Mouse (Mus musculus): ENCODE measurements around the gene Inmt. TPM values are rescaled to one million over a fixed set of nuclear protein-coding genes. Genes with fewer than 3 reads are reported as not detected.

Gene Inmt
- polyA plus RNA-seq, 1 experiment = 3.5 TPM

DNA sequence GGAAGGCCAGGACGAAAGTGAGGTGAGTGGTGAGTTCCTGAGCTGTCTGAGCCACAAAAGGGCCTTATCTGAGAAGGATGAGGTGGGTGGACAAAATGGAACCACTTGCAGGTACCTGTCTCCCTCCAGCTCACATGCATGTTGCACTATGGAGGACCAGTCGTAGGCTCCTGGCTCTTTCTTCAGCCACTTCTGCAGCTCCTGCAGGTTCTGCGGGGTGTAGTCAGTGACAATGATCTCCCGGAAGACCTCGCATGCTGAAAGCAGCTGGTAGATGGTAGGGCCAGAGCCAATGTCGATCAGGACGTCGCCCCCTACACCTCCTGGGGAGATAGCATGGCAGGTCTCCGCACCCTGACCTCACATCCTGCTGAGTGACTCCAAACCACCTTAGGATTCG is 1.7 kb downstream of the Inmt start:
- H3K4me3 ChIP-seq (ENCODE audit: insufficient read depth, low read length) = no peak overlapping the region
- no peak for TF ChIP-seq POLR2A (IDR thresholded peaks at IDR 0.05; ENCODE audit: extremely low read depth, insufficient read depth, low read length)
- no peak for TF ChIP-seq CTCF (IDR thresholded peaks at IDR 0.05; ENCODE audit: extremely low read depth, insufficient read depth, low read length)
- H3K27ac ChIP-seq (ENCODE audit: insufficient read depth, low read length) = no peak overlapping the region
- H3K4me1 ChIP-seq (ENCODE audit: control insufficient read depth, insufficient read depth, low read length) = no peaks in the 10 kb centered on the region

DNA sequence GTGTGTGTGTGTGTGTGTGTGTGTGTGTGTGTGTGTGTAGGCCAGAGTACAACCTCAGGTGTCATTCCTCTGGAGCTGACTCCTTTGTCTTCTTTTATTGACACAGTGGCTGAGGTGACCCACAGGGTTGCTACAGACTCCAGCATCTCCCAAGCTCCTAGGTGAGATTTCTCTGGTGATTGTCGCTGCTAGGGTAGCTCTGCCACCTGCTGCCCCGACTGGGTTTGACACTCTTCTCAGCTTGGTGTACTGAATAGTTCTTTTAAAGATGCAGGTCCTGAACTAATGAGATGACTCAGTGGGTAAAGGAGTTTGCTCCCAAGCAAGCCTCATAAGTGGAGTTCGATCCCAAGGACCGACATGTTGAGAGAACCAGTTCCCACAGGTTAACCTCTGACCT is 3.2 kb downstream of the Inmt start:
- H3K4me1 ChIP-seq (ENCODE audit: control insufficient read depth, insufficient read depth, low read length) = no peaks in the 10 kb centered on the region
- H3K27ac ChIP-seq (ENCODE audit: insufficient read depth, low read length) = no peak overlapping the region
- peak; percentile 37 for TF ChIP-seq CTCF (IDR thresholded peaks at IDR 0.05; ENCODE audit: extremely low read depth, insufficient read depth, low read length)
- no peak for TF ChIP-seq POLR2A (IDR thresholded peaks at IDR 0.05; ENCODE audit: extremely low read depth, insufficient read depth, low read length)
- no peak overlapping the region for H3K4me3 ChIP-seq (ENCODE audit: insufficient read depth, low read length)

DNA sequence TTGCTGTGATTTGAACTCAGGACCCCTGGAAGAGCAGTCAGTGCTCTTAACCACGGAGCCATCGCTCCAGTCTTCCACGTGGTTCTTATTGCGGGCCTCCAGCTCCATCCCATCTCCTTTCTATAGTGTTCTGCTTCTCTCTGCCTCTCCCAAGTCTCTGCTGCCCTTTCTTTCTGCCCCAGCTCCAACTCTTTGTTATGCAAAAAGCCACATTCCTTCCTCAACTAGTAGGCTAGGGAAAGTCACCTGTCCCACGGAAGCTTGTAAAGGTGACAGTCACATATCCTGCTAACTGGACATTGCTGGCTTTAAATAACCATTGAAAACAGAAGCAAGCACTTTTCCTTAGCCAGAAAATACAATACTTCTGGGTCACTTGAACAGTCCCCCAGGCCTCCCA is 5.0 kb downstream of the Inmt start:
- Histone ChIP-seq H3K4me1 (ENCODE audit: control insufficient read depth, insufficient read depth, low read length) (no peaks in the 10 kb centered on the region), H3K27ac (ENCODE audit: insufficient read depth, low read length) (no peak overlapping the region), H3K4me3 (ENCODE audit: insufficient read depth, low read length) (no peak overlapping the region)
- no peak for TF ChIP-seq POLR2A (IDR thresholded peaks at IDR 0.05; ENCODE audit: extremely low read depth, insufficient read depth, low read length)
- no peak for TF ChIP-seq CTCF (IDR thresholded peaks at IDR 0.05; ENCODE audit: extremely low read depth, insufficient read depth, low read length)

DNA sequence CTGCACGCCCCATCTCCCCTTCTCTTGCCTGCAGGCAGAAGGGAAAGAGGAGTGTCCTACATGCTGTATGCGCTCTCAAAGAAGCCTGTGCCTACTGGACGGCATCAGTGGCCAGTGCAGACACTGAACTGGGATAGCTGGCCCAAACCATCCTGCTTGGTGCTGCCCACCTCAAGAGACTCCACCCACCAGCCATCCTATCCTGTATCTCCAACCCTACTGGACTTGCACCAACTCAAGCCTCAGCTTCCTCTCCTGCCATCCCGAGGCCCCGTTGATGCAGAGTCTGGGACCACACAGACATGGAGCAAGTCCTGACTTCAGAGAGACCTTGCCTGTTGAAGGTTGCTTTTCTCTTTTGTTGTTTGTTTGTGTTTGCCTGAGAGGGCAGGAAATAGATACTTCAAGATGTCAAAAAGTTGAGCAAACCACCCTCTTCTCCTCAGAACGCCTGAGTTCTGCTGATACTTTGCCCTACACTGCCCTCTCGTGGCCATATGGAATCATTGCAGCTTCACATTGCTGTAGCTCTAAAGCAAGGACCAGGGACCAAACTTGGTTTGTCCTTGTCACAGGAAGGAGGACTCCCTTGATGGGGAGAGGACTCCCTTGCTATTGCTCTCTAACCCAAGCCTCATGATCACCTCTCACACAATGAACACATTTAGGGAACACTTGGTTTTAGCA is 7.9 kb downstream of the Inmt start:
- TF ChIP-seq POLR2A (IDR thresholded peaks at IDR 0.05; ENCODE audit: extremely low read depth, insufficient read depth, low read length) (no peak), CTCF (IDR thresholded peaks at IDR 0.05; ENCODE audit: extremely low read depth, insufficient read depth, low read length) (peak; percentile 98)
- Histone ChIP-seq H3K4me1 (ENCODE audit: control insufficient read depth, insufficient read depth, low read length) (no peaks in the 10 kb centered on the region), H3K4me3 (ENCODE audit: insufficient read depth, low read length) (no peak overlapping the region), H3K27ac (ENCODE audit: insufficient read depth, low read length) (no peak overlapping the region)

DNA sequence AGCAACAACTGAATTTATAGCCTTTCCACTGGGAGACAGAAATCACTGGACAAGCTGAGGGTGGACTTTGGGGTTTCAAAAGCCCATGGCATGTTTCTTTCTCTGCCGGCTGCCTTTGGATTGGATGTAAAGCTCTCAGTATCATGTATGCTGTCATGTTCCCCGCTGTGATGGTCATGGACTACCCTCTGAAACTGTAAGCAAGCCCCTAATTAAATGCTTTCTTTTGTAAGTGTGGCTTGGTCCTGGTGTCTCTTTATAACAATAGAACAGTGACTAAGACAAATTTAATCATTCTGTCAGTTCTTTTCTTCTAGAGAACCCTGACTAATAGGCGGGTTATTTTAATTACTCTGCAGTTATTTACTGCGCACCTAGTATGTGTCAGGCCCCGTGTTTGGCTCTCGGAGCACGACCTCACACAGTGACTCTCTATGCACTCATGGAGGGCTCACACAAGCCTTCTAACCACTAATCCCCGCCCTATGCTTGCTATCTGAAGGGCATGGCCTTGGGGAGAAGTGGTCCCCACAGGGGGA is 11.7 kb downstream of the Inmt start:
- TF ChIP-seq CTCF (IDR thresholded peaks at IDR 0.05; ENCODE audit: extremely low read depth, insufficient read depth, low read length) (no peak), POLR2A (IDR thresholded peaks at IDR 0.05; ENCODE audit: extremely low read depth, insufficient read depth, low read length) (no peak)
- H3K27ac ChIP-seq (ENCODE audit: insufficient read depth, low read length) = no peak overlapping the region

DNA sequence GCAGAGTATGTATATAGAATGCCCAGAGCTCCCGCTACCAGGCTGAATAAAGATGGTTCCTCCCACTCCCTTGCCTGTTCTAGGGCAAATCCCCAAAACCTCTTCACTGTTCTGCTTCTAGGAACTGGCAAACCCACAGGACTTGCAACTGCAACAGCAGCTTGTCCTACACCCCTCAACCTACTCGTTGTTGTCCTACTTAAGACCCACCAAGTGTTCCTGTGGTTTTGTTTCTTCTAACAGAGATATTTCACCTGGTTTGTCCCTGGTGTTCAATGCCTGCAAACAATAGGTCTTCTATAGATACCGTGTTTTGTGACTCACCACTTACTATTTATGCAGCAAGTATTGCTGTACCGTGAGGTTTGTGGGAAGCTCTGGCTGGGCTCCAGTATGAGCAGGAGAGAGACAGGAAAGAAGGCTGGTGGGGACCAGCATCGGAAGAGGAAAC is 13.5 kb downstream of the Inmt start:
- Histone ChIP-seq H3K27ac (ENCODE audit: insufficient read depth, low read length) (0 out of 2 replicates have a peak overlapping the region, but pooled peaks have one; percentile 12), H3K4me3 (ENCODE audit: insufficient read depth, low read length) (no peak overlapping the region), H3K4me1 (ENCODE audit: control insufficient read depth, insufficient read depth, low read length) (no peaks in the 10 kb centered on the region)
- TF ChIP-seq POLR2A (IDR thresholded peaks at IDR 0.05; ENCODE audit: extremely low read depth, insufficient read depth, low read length) = no peak
- TF ChIP-seq CTCF (IDR thresholded peaks at IDR 0.05; ENCODE audit: extremely low read depth, insufficient read depth, low read length) = no peak

More for the DNA sequence above, 11.7 kb downstream of the Inmt start:
- H3K4me1 ChIP-seq (ENCODE audit: control insufficient read depth, insufficient read depth, low read length) = no peaks in the 10 kb centered on the region
- H3K4me3 ChIP-seq (ENCODE audit: insufficient read depth, low read length) = no peak overlapping the region

DNA sequence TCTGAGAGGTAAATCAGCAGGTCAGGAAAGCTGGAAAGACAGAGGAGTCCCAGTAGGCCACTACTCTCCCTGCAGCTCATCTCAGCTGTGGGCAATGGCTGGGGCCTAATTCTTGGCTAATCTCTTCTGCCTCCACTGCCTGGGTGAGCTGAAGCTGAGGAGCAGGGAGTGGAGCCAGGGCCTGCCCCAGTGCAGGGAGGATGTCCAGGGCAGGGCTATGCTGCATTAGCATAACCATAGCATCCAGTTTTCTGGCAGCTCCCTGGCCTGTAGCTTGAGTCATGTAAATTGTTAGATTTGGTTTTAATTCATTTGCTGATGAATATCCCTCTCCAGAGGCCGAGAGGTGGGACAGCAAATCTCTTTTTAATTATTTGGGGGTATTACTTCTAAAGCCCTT is 15.6 kb downstream of the Inmt start:
- no peak for TF ChIP-seq POLR2A (IDR thresholded peaks at IDR 0.05; ENCODE audit: extremely low read depth, insufficient read depth, low read length)
- TF ChIP-seq CTCF (IDR thresholded peaks at IDR 0.05; ENCODE audit: extremely low read depth, insufficient read depth, low read length) = no peak
- Histone ChIP-seq H3K4me3 (ENCODE audit: insufficient read depth, low read length) (no peak overlapping the region), H3K4me1 (ENCODE audit: control insufficient read depth, insufficient read depth, low read length) (no peaks in the 10 kb centered on the region), H3K27ac (ENCODE audit: insufficient read depth, low read length) (no peak overlapping the region)

DNA sequence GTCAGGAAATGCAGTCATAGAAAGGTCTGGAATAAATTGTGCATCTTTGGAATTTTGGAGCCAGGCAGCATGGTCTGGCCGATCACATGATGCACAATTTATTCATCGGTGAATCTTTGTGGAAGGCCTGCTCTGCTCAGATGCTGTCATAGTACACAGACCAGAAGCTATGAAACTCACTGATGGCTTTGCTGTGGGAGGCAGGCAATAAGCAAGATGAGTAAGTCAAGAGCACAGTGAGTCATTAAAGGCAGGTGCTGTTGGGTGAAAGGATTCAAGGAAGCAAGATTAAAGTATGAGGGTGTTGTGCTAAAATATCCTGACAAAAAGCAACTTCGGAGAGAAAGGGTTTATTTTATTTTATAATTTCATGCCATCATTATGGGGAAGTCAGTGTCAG is 22.6 kb downstream of the Inmt start:
- no peak overlapping the region for H3K27ac ChIP-seq (ENCODE audit: insufficient read depth, low read length)
- no peak overlapping the region for H3K4me3 ChIP-seq (ENCODE audit: insufficient read depth, low read length)
- no peak for TF ChIP-seq POLR2A (IDR thresholded peaks at IDR 0.05; ENCODE audit: extremely low read depth, insufficient read depth, low read length)
- TF ChIP-seq CTCF (IDR thresholded peaks at IDR 0.05; ENCODE audit: extremely low read depth, insufficient read depth, low read length) = no peak
- no peaks in the 10 kb centered on the region for H3K4me1 ChIP-seq (ENCODE audit: control insufficient read depth, insufficient read depth, low read length)

DNA sequence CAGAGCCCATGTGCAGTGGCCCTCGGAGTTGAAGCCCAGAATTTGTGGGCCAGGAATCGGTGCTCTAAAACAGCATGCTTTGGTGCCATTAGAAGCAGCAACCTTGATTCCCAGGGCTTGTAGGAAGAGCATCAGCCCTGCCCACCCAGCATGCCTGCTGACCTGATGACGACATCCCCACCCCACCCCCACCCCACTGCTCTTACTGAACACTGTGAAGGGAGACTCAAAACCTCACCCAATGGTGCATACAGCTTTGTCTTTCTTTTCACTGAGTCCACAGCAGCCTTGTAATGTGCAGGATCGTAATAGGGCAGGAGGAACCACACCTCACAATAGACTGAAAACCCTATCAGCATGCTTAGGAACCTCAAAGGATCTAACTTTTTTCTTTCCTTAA is 28.7 kb downstream of the Inmt start:
- Histone ChIP-seq H3K4me3 (ENCODE audit: insufficient read depth, low read length) (no peak overlapping the region), H3K4me1 (ENCODE audit: control insufficient read depth, insufficient read depth, low read length) (no peaks in the 10 kb centered on the region), H3K27ac (ENCODE audit: insufficient read depth, low read length) (no peak overlapping the region)
- TF ChIP-seq POLR2A (IDR thresholded peaks at IDR 0.05; ENCODE audit: extremely low read depth, insufficient read depth, low read length) = no peak
- TF ChIP-seq CTCF (IDR thresholded peaks at IDR 0.05; ENCODE audit: extremely low read depth, insufficient read depth, low read length) = no peak

DNA sequence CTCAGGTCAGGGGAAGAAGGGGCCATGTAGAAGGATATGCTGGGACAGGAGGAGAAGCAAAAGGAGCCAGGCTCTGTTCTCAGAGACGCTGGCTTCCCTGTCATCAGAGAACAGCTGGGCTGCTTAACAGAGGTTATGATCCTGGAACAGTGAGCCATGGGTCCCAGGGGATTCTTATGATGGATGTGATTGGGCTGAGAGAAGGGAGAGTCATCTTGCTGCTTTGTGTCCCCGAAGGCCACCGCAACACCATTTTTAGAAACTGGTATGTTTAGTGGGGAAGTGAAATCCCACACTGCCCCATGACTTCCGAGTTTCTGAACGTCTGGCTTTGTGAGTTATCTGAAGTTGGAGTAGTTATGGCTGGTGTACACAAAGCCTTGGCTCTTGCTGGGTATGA is 29.6 kb downstream of the Inmt start:
- Histone ChIP-seq H3K4me1 (ENCODE audit: control insufficient read depth, insufficient read depth, low read length) (no peaks in the 10 kb centered on the region), H3K27ac (ENCODE audit: insufficient read depth, low read length) (no peak overlapping the region), H3K4me3 (ENCODE audit: insufficient read depth, low read length) (no peak overlapping the region)
- TF ChIP-seq POLR2A (IDR thresholded peaks at IDR 0.05; ENCODE audit: extremely low read depth, insufficient read depth, low read length) = no peak
- no peak for TF ChIP-seq CTCF (IDR thresholded peaks at IDR 0.05; ENCODE audit: extremely low read depth, insufficient read depth, low read length)

Data from cortical plate, adult 2 months (tissue).